Mouse (Mus musculus) midbrain, postnatal 0 days (tissue): ENCODE measurements around the gene Zfp954. TPM values are rescaled to one million over a fixed set of nuclear protein-coding genes. Genes with fewer than 3 reads are reported as not detected.

Source experiments
- ATAC-seq: fragments of 200-750 bp; cut with Nextera tagmentation; 2 replicates; pipeline ENCODE4 v1.8.0; 2017; ENCODE audit warnings: moderate number of reproducible peaks, mild to moderate bottlenecking, moderate TSS enrichment, moderate library complexity; ENCODE audit not compliant: low FRiP score
- DNase-seq: peaks from one replicate; pipeline ENCODE4 v3.0.0-alpha.2; 2015; ENCODE audit warnings: low spot score
- H3K27ac ChIP-seq: fragments of 300-500 bp; sonication (generic); 2 replicates; pipeline ENCODE4 v1.5.1; 2014; ENCODE audit warnings: low read depth, mild to moderate bottlenecking, low read length, mixed read lengths
- H3K27me3 ChIP-seq: fragments of 300-500 bp; sonication (generic); 2 replicates; pipeline ENCODE4 v1.6.1; 2014; ENCODE audit warnings: low read length, control low read depth, mixed read lengths; ENCODE audit not compliant: insufficient read depth
- H3K36me3 ChIP-seq: fragments of 300-500 bp; sonication (generic); 2 replicates; pipeline ENCODE4 v1.6.1; 2014; ENCODE audit warnings: low read length, control low read depth, mixed read lengths; ENCODE audit not compliant: insufficient read depth
- H3K4me1 ChIP-seq: fragments of 300-500 bp; sonication (generic); 2 replicates; pipeline ENCODE4 v1.6.1; 2014; ENCODE audit warnings: mild to moderate bottlenecking, control low read depth, antibody characterized with exemption, low read length, mixed read lengths; ENCODE audit not compliant: insufficient read depth
- H3K4me2 ChIP-seq: fragments of 300-500 bp; sonication (generic); 2 replicates; pipeline ENCODE4 v1.6.1; 2014; ENCODE audit warnings: low read depth, mild to moderate bottlenecking, low read length, mixed read lengths; ENCODE audit not compliant: poor library complexity, severe bottlenecking
- H3K4me3 ChIP-seq: fragments of 300-500 bp; sonication (generic); 2 replicates; pipeline ENCODE4 v1.5.1; 2014; ENCODE audit warnings: low read depth, mild to moderate bottlenecking, low read length, moderate library complexity
- H3K9ac ChIP-seq: fragments of 300-500 bp; sonication (generic); replicated peaks from 2 replicates; pipeline ENCODE4 v1.6.1; 2014; ENCODE audit warnings: mild to moderate bottlenecking, low read length, moderate library complexity, mixed read lengths; ENCODE audit not compliant: poor library complexity, severe bottlenecking
- H3K9me3 ChIP-seq: fragments of 300-500 bp; sonication (generic); 2 replicates; pipeline ENCODE4 v1.6.1; 2016; ENCODE audit warnings: low read length, control low read depth
- CTCF ChIP-seq: IDR thresholded peaks from 2 replicates; pipeline ENCODE4 v1.5.1; 2016; ENCODE audit warnings: antibody characterized with exemption, mild to moderate bottlenecking
- WGBS: fragments of 180-500 bp; shearing (Covaris S2); extraction: QIAGEN DNeasy Blood & Tissue Kit; methylation state at CpG from one replicate; pipeline ENCODE4 v1.1.7; 2014; 5-methylcytosine and 5-hydroxymethylcytosine counted together
- polyA plus RNA-seq: library from polyadenylated mRNA; unstranded; fragments of >200 nt; fragmentation: Nextera tagmentation; extraction: Ambion mirVana; gene quantifications from 2 replicates; pipeline ENCODE4 v1.2.1, GENCODE M21; 2015
- total RNA-seq: library from RNA; depleted of rRNA; stranded (reverse); fragments of >200 nt; gene quantifications from 2 replicates; pipeline ENCODE4 v1.2.3, GENCODE M21; 2014; rRNA removed

The Zfp954 gene
- total and polyA plus RNA-seq, 2 experiments from 2014 or later, result 13.5 to 18.6 TPM

- Histone ChIP-seq H3K4me1 (0 out of 2 replicates have a peak, but pooled peaks cover 6% of the 10 kb centered on the region), H3K36me3 (peaks cover 14% of the 10 kb centered on the region), H3K9ac (no peak overlapping the region), H3K4me3 (peak overlapping the region; percentile 56), H3K27me3 (no peaks in the 10 kb centered on the region), H3K9me3 (no peaks in the 10 kb centered on the region), H3K27ac (no peak overlapping the region), H3K4me2 (peak overlapping the region; percentile 56)
- TF ChIP-seq CTCF, result no peak
- DNase-seq (no peak), ATAC-seq (peak; percentile 29; the same call in 1 of the 2 replicates)
- 52% methylated on average over 6 of the region's 6 CpGs for WGBS
These were observed 303 bp upstream of the Zfp954 start for GRCm38 (mm10) chr7:7121602-7121980.

DNA sequence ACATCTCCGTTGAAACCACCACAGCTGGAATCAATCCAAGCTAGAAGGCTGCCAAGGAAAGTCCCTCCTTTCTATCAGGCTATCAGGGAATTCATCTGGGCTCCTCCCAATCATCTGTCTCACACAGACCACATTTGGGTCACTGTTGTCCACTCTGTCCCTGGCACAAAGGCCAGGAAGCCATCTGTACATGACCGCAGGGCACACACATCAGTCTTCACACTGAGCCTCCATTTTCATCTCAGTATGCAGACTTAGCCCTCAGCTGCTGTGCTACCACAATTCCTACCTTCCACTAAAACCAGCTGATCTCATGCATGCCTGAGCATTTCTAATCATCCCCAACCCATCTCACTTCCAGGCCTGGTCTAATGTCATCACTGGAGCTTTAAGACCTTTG is 2.8 kb downstream of the Zfp954 start:
- no peak overlapping the region for H3K9ac ChIP-seq
- H3K27ac ChIP-seq, result no peak overlapping the region
- no peaks in the 10 kb centered on the region for H3K27me3 ChIP-seq
- H3K4me3 ChIP-seq, result no peak overlapping the region
- H3K4me2 ChIP-seq, result no peak overlapping the region
- no peak for DNase-seq
- no peak for TF ChIP-seq CTCF
- WGBS, result 94% methylated on average over 2 of the region's 2 CpGs
- H3K4me1 ChIP-seq, result 0 out of 2 replicates have a peak, but pooled peaks cover 6% of the 10 kb centered on the region
- ATAC-seq, result no peak
- peaks cover 41% of the 10 kb centered on the region for H3K36me3 ChIP-seq
- no peaks in the 10 kb centered on the region for H3K9me3 ChIP-seq

DNA sequence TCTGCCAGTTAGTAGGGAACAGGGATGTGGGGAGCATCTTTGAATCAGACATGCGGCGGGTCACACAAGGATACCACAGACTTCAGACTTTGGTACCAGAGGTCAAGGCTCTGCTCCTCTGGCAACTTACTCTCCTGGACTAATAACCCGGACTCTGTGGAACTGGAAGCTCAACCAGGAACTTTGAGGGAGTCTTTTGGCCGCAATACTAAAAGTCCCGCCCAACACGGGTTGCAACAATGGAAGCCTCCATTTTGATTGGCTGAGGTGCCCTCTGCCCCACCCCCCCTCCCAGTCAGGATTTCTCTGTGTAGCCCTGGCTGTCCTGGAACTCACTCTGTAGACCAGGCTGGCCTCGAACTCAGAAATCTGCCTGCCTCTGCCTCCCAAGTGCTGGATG is 12.8 kb downstream of the Zfp954 start:
- H3K27me3 ChIP-seq, result no peaks in the 10 kb centered on the region
- ATAC-seq (no peak), DNase-seq (no peak)
- no peaks in the 10 kb centered on the region for H3K4me1 ChIP-seq
- no peak for TF ChIP-seq CTCF
- H3K4me2 ChIP-seq, result no peak overlapping the region
- no peak overlapping the region for H3K27ac ChIP-seq
- no peak overlapping the region for H3K9ac ChIP-seq
- WGBS, result 91% methylated on average over 7 of the region's 7 CpGs
- H3K36me3 ChIP-seq, result no peaks in the 10 kb centered on the region
- H3K9me3 ChIP-seq, result peaks cover 5% of the 10 kb centered on the region; the same call in 1 of the 2 replicates
- H3K4me3 ChIP-seq, result no peak overlapping the region

Other genes with a start within 250 kb of the Zfp954 start
- not detected in 2 replicates for gene Aurkc, start 126.2 kb downstream of the Zfp954 start, total RNA-seq
- not detected in 2 replicates for gene Aurkc, start 126.2 kb downstream of the Zfp954 start, polyA plus RNA-seq
- gene Zfp773, start 15.3 kb upstream of the Zfp954 start, total RNA-seq, result 3.9 and 4.1 TPM in 2 replicates
- 5.2 TPM in 2 replicates for gene Zfp773, start 15.3 kb upstream of the Zfp954 start, polyA plus RNA-seq
- gene Zfp418, start 49.8 kb upstream of the Zfp954 start, total RNA-seq, result 4.5 and 5.6 TPM in 2 replicates
- 0.99 and 1.4 TPM in 2 replicates for gene Zfp418, start 49.8 kb upstream of the Zfp954 start, polyA plus RNA-seq
- 7.2 and 9.9 TPM in 2 replicates for gene Zfp772, start 88.5 kb upstream of the Zfp954 start, total RNA-seq
- 5.4 and 6.0 TPM in 2 replicates for gene Zfp772, start 88.5 kb upstream of the Zfp954 start, polyA plus RNA-seq
- gene Vmn2r29, start 125.8 kb upstream of the Zfp954 start, total RNA-seq, result 1.1 and 2.5 TPM in 2 replicates
- 1.4 and 2.5 TPM in 2 replicates for gene Vmn2r29, start 125.8 kb upstream of the Zfp954 start, polyA plus RNA-seq
- 13.1 and 13.6 TPM in 2 replicates for gene Gm45844, start 156.8 kb upstream of the Zfp954 start, total RNA-seq
- 11.4 and 11.7 TPM in 2 replicates for gene Gm45844, start 156.8 kb upstream of the Zfp954 start, polyA plus RNA-seq
- 154 and 180 TPM in 2 replicates for gene Clcn4, start 179.4 kb upstream of the Zfp954 start, total RNA-seq
- 211 and 217 TPM in 2 replicates for gene Clcn4, start 179.4 kb upstream of the Zfp954 start, polyA plus RNA-seq
- gene Vmn2r30, start 216.1 kb upstream of the Zfp954 start, total RNA-seq, result not detected in 2 replicates
- not detected in 2 replicates for gene Vmn2r30, start 216.1 kb upstream of the Zfp954 start, polyA plus RNA-seq